Mouse (Mus musculus) kidney, adult 9 months (tissue): ENCODE data around the gene Lactbl1.

Source experiments
- DNase-seq: peaks from one replicate; pipeline ENCODE4 v3.0.0; 2022

Gene Lactbl1

GRCm38 (mm10) chr4:136622388-136622787, at the start of gene Lactbl1:
Lactbl1 (plus strand) TSS chr4:136622621.
- no peak for DNase-seq

- no peak for DNase-seq
These were observed 40.5 kb upstream of the Lactbl1 start for GRCm38 (mm10) chr4:136581885-136582284.

GRCm38 (mm10) chr4:136587221-136587827, 35.1 kb upstream of the Lactbl1 start:
- no peak for DNase-seq

GRCm38 (mm10) chr4:136588003-136588402, 34.4 kb upstream of the Lactbl1 start:
- DNase-seq: no peak

- DNase-seq: no peak
These were observed 30.3 kb upstream of the Lactbl1 start for GRCm38 (mm10) chr4:136592111-136592510.

GRCm38 (mm10) chr4:136594006-136594405, 28.4 kb upstream of the Lactbl1 start:
- DNase-seq: no peak

- peak; percentile 22 for DNase-seq
These were observed 27.2 kb upstream of the Lactbl1 start for GRCm38 (mm10) chr4:136595221-136595620.

- DNase-seq: no peak
These were observed 24.0 kb upstream of the Lactbl1 start for GRCm38 (mm10) chr4:136598268-136598876.

- DNase-seq: no peak
These were observed 22.6 kb upstream of the Lactbl1 start for GRCm38 (mm10) chr4:136599869-136600268.

- DNase-seq: no peak
These were observed 21.9 kb upstream of the Lactbl1 start for GRCm38 (mm10) chr4:136600536-136600935.

GRCm38 (mm10) chr4:136601476-136601875, 20.9 kb upstream of the Lactbl1 start:
- peak; percentile 38 for DNase-seq

GRCm38 (mm10) chr4:136602018-136602554, 20.3 kb upstream of the Lactbl1 start:
- peak; percentile 38 for DNase-seq

GRCm38 (mm10) chr4:136602568-136602967, 19.9 kb upstream of the Lactbl1 start, which contains the start of gene Kdm1a:
Kdm1a (minus strand) TSS chr4:136602723.
- DNase-seq: peak; percentile 95

- DNase-seq: no peak
These were observed 16.5 kb upstream of the Lactbl1 start for GRCm38 (mm10) chr4:136605756-136606485.

- DNase-seq: no peak
These were observed 12.0 kb upstream of the Lactbl1 start, which contains the start of gene Tex46 for GRCm38 (mm10) chr4:136610387-136610856. Tex46 (plus strand) TSS chr4:136610437.

- DNase-seq: no peak
These were observed 8.8 kb upstream of the Lactbl1 start for GRCm38 (mm10) chr4:136613657-136614056.

- DNase-seq: peak; percentile 73
These were observed 1.1 kb upstream of the Lactbl1 start for GRCm38 (mm10) chr4:136621336-136621735.

- DNase-seq: no peak
These were observed 465 bp upstream of the Lactbl1 start for GRCm38 (mm10) chr4:136621956-136622355.

GRCm38 (mm10) chr4:136626590-136626989, 4.2 kb downstream of the Lactbl1 start:
- no peak for DNase-seq

- DNase-seq: no peak
These were observed 9.0 kb downstream of the Lactbl1 start for GRCm38 (mm10) chr4:136631237-136631994.

- DNase-seq: no peak
These were observed 13.6 kb downstream of the Lactbl1 start for GRCm38 (mm10) chr4:136635995-136636394.

- DNase-seq: no peak
These were observed 14.1 kb downstream of the Lactbl1 start for GRCm38 (mm10) chr4:136636511-136636910.
